Comparison of ENCODE assay signal across 11 mouse cellular contexts in genomic region chr19:32599006-32599405, GRCm38 (mm10).
"Had no signal": no experiment of that assay in that cellular context is flagged by ENCODE, and none has a peak within 500 bp of the region (broad histone marks: within the 10 kb centered on the region; RNA-seq: fewer than 3 reads in every experiment).

No protein-coding gene starts in this region.

- H3K9me3 ChIP-seq: liver, embryonic 13.5 days; midbrain, embryonic 13.5 days had no signal

- H3K36me3 ChIP-seq: liver, embryonic 13.5 days; midbrain, embryonic 13.5 days had no signal

- H3K4me3 ChIP-seq: layer of hippocampus, adult 2 months; liver, embryonic 13.5 days; midbrain, embryonic 13.5 days had no signal

- H3K4me2 ChIP-seq: liver, embryonic 13.5 days; midbrain, embryonic 13.5 days had no signal

- ATAC-seq: inflammation-experienced regulatory T-cells, adult 6 months; intestine, postnatal 0 days; lung, postnatal 0 days; midbrain, embryonic 13.5 days had no signal

- DNase-seq: kidney, postnatal 4 days; liver, embryonic 13.5 days; lung, adult 2 months; lung, postnatal 36 days; right cerebral cortex, postnatal 14 days; thymus, postnatal 4 days had no signal

- H3K27ac ChIP-seq: layer of hippocampus, adult 2 months; liver, embryonic 13.5 days; midbrain, embryonic 13.5 days had no signal

- H3K9ac ChIP-seq: liver, embryonic 13.5 days; midbrain, embryonic 13.5 days had no signal
